Mouse (Mus musculus): Measurements from ENCODE around the gene Mcm8. TPM values are rescaled to one million over a fixed set of nuclear protein-coding genes. Genes with fewer than 3 reads are reported as not detected.

Mcm8 gene
- polyA plus RNA-seq, 1 experiment = 2.7 TPM

Other genes starting within 250 kb of the Mcm8 start
- 15.3 and 23.7 TPM in 2 replicates for gene Gpcpd1, start 228.4 kb upstream of the Mcm8 start, polyA plus RNA-seq (2012; ENCODE audit: insufficient read depth, insufficient read length, missing spikeins)
- gene Shld1, start 129.2 kb upstream of the Mcm8 start, polyA plus RNA-seq (2012; ENCODE audit: insufficient read depth, insufficient read length, missing spikeins) = 3.6 and 6.7 TPM in 2 replicates
- gene Chgb, start 34.9 kb upstream of the Mcm8 start, polyA plus RNA-seq (2012; ENCODE audit: insufficient read depth, insufficient read length, missing spikeins) = not detected in 2 replicates
- gene Trmt6, start 86 bp upstream of the Mcm8 start, polyA plus RNA-seq (2012; ENCODE audit: insufficient read depth, insufficient read length, missing spikeins) = 8.6 and 10.0 TPM in 2 replicates
- 277 and 328 TPM in 2 replicates for gene Crls1, start 30.5 kb downstream of the Mcm8 start, polyA plus RNA-seq (2012; ENCODE audit: insufficient read depth, insufficient read length, missing spikeins)
- 1.1 and 1.4 TPM in 2 replicates for gene Lrrn4, start 64.8 kb downstream of the Mcm8 start, polyA plus RNA-seq (2012; ENCODE audit: insufficient read depth, insufficient read length, missing spikeins)
- gene Fermt1, start 129.8 kb downstream of the Mcm8 start, polyA plus RNA-seq (2012; ENCODE audit: insufficient read depth, insufficient read length, missing spikeins) = not detected in 2 replicates

Measured in brown adipose tissue, adult 24 weeks (tissue).